Mouse (Mus musculus): ENCODE data around the gene Rnps1. TPM values are rescaled to one million over a fixed set of nuclear protein-coding genes. Genes with fewer than 3 reads are reported as not detected.

The Rnps1 gene
- polyA plus RNA-seq, 1 experiment from 2014 or later, result 215 TPM

- WGBS, result 66% methylated on average over 2 of the region's 2 CpGs
- Histone ChIP-seq H3K9me3 (replicated peaks; ENCODE audit: control insufficient read depth, low read length) (no peaks in the 10 kb centered on the region), H3K4me2 (ENCODE audit: low read depth, low read length) (no peak overlapping the region)
Measured at GRCm38 (mm10) chr17:24461580-24461979, 47.2 kb downstream of the Rnps1 start.

GRCm38 (mm10) chr17:24462932-24463331 is 48.6 kb downstream of the Rnps1 start:
- Histone ChIP-seq H3K27me3 (ENCODE audit: control insufficient read depth, insufficient read depth, low read length) (no peaks in the 10 kb centered on the region), H3K36me3 (ENCODE audit: control insufficient read depth, insufficient read depth) (no peaks in the 10 kb centered on the region), H3K9me3 (replicated peaks; ENCODE audit: control insufficient read depth, low read length) (no peaks in the 10 kb centered on the region), H3K4me1 (ENCODE audit: control insufficient read depth, insufficient read depth, low read length) (peaks cover 12% of the 10 kb centered on the region), H3K9ac (ENCODE audit: low read length) (no peak overlapping the region), H3K27ac (ENCODE audit: low read length) (no peak overlapping the region), H3K4me3 (ENCODE audit: low read length) (no peak overlapping the region), H3K4me2 (ENCODE audit: low read depth, low read length) (no peak overlapping the region)
- WGBS, result 40% methylated on average over 1 of the region's 1 CpGs
- peak; percentile 54 for ATAC-seq (replicated peaks; ENCODE audit: extremely low read depth, insufficient read depth, low FRiP score)

More at GRCm38 (mm10) chr17:24461580-24461979, 47.2 kb downstream of the Rnps1 start:
- ATAC-seq (replicated peaks; ENCODE audit: extremely low read depth, insufficient read depth, low FRiP score), result no peak
- Histone ChIP-seq H3K36me3 (ENCODE audit: control insufficient read depth, insufficient read depth) (no peaks in the 10 kb centered on the region), H3K4me3 (ENCODE audit: low read length) (no peak overlapping the region), H3K9ac (ENCODE audit: low read length) (no peak overlapping the region), H3K27ac (ENCODE audit: low read length) (no peak overlapping the region), H3K27me3 (ENCODE audit: control insufficient read depth, insufficient read depth, low read length) (no peaks in the 10 kb centered on the region), H3K4me1 (ENCODE audit: control insufficient read depth, insufficient read depth, low read length) (peaks cover 12% of the 10 kb centered on the region)

- H3K27me3 ChIP-seq (ENCODE audit: control insufficient read depth, insufficient read depth, low read length), result no peaks in the 10 kb centered on the region
- no peak overlapping the region for H3K4me2 ChIP-seq (ENCODE audit: low read depth, low read length)
- WGBS, result 49% methylated on average over 6 of the region's 6 CpGs
- ATAC-seq (replicated peaks; ENCODE audit: extremely low read depth, insufficient read depth, low FRiP score), result peak; percentile 35
- no peak overlapping the region for H3K9ac ChIP-seq (ENCODE audit: low read length)
- no peak overlapping the region for H3K4me3 ChIP-seq (ENCODE audit: low read length)
- H3K36me3 ChIP-seq (ENCODE audit: control insufficient read depth, insufficient read depth), result no peaks in the 10 kb centered on the region
- no peak overlapping the region; the same call in 1 of the 2 replicates for H3K27ac ChIP-seq (ENCODE audit: low read length)
- H3K4me1 ChIP-seq (ENCODE audit: control insufficient read depth, insufficient read depth, low read length), result peaks cover 12% of the 10 kb centered on the region
- no peaks in the 10 kb centered on the region for H3K9me3 ChIP-seq (replicated peaks; ENCODE audit: control insufficient read depth, low read length)
Measured at GRCm38 (mm10) chr17:24463374-24464133, 49.2 kb downstream of the Rnps1 start.

GRCm38 (mm10) chr17:24468636-24469246 is 54.4 kb downstream of the Rnps1 start:
- H3K9me3 ChIP-seq (replicated peaks; ENCODE audit: control insufficient read depth, low read length), result no peaks in the 10 kb centered on the region
- WGBS, result 95% methylated on average over 5 of the region's 5 CpGs
- H3K36me3 ChIP-seq (ENCODE audit: control insufficient read depth, insufficient read depth), result no peaks in the 10 kb centered on the region
- H3K9ac ChIP-seq (ENCODE audit: low read length), result no peak overlapping the region
- H3K27me3 ChIP-seq (ENCODE audit: control insufficient read depth, insufficient read depth, low read length), result no peaks in the 10 kb centered on the region
- H3K27ac ChIP-seq (ENCODE audit: low read length), result no peak overlapping the region
- H3K4me3 ChIP-seq (ENCODE audit: low read length), result no peak overlapping the region
- H3K4me1 ChIP-seq (ENCODE audit: control insufficient read depth, insufficient read depth, low read length), result peaks cover 17% of the 10 kb centered on the region
- ATAC-seq (replicated peaks; ENCODE audit: extremely low read depth, insufficient read depth, low FRiP score), result no peak
- no peak overlapping the region for H3K4me2 ChIP-seq (ENCODE audit: low read depth, low read length)

- Histone ChIP-seq H3K36me3 (ENCODE audit: control insufficient read depth, insufficient read depth) (peaks cover under 1% of the 10 kb centered on the region), H3K27ac (ENCODE audit: low read length) (peak overlapping the region; percentile 86), H3K9me3 (replicated peaks; ENCODE audit: control insufficient read depth, low read length) (no peaks in the 10 kb centered on the region), H3K4me1 (ENCODE audit: control insufficient read depth, insufficient read depth, low read length) (peaks cover 15% of the 10 kb centered on the region), H3K4me3 (ENCODE audit: low read length) (peak overlapping the region; percentile 85), H3K9ac (ENCODE audit: low read length) (peak overlapping the region; percentile 96), H3K4me2 (ENCODE audit: low read depth, low read length) (peak overlapping the region; percentile 89), H3K27me3 (ENCODE audit: control insufficient read depth, insufficient read depth, low read length) (no peaks in the 10 kb centered on the region)
- 0 out of 2 replicates have a peak, but pooled peaks have one; percentile 0 for ATAC-seq (replicated peaks; ENCODE audit: extremely low read depth, insufficient read depth, low FRiP score)
- WGBS, result 19% methylated on average over 7 of the region's 7 CpGs
Measured at GRCm38 (mm10) chr17:24469336-24469909, 55.1 kb downstream of the Rnps1 start.

GRCm38 (mm10) chr17:24469910-24470602 is 55.7 kb downstream of the Rnps1 start, which contains the start of the genes E4f1 and Pgp:
Gene E4f1 (minus strand): TSS chr17:24470313.
Gene Pgp (plus strand): TSS chr17:24470392.
- peak within 1 kb of the TSS; percentile 96 for H3K9ac ChIP-seq (ENCODE audit: low read length)
- H3K4me3 ChIP-seq (ENCODE audit: low read length), result peak within 1 kb of the TSS; percentile 85
- H3K27ac ChIP-seq (ENCODE audit: low read length), result peak within 1 kb of the TSS; percentile 86
- no peaks in the 10 kb centered on the region for H3K9me3 ChIP-seq (replicated peaks; ENCODE audit: control insufficient read depth, low read length)
- H3K27me3 ChIP-seq (ENCODE audit: control insufficient read depth, insufficient read depth, low read length), result no peaks in the 10 kb centered on the region
- under 1% methylated on average over 75 of the region's 75 CpGs for whole genome bisulfite sequencing
- peaks cover 15% of the 10 kb centered on the region for H3K4me1 ChIP-seq (ENCODE audit: control insufficient read depth, insufficient read depth, low read length)
- ATAC-seq (replicated peaks; ENCODE audit: extremely low read depth, insufficient read depth, low FRiP score), result peak; percentile 96
- H3K36me3 ChIP-seq (ENCODE audit: control insufficient read depth, insufficient read depth), result peaks cover 7% of the 10 kb centered on the region
- H3K4me2 ChIP-seq (ENCODE audit: low read depth, low read length), result peak within 1 kb of the TSS; percentile 89

GRCm38 (mm10) chr17:24470701-24471527 is 56.5 kb downstream of the Rnps1 start:
- peaks cover 16% of the 10 kb centered on the region for H3K36me3 ChIP-seq (ENCODE audit: control insufficient read depth, insufficient read depth)
- peak overlapping the region; percentile 89 for H3K4me2 ChIP-seq (ENCODE audit: low read depth, low read length)
- H3K9me3 ChIP-seq (replicated peaks; ENCODE audit: control insufficient read depth, low read length), result no peaks in the 10 kb centered on the region
- ATAC-seq (replicated peaks; ENCODE audit: extremely low read depth, insufficient read depth, low FRiP score), result peak; percentile 29
- peaks cover 15% of the 10 kb centered on the region for H3K4me1 ChIP-seq (ENCODE audit: control insufficient read depth, insufficient read depth, low read length)
- H3K27me3 ChIP-seq (ENCODE audit: control insufficient read depth, insufficient read depth, low read length), result no peaks in the 10 kb centered on the region
- H3K9ac ChIP-seq (ENCODE audit: low read length), result peak overlapping the region; percentile 96
- peak overlapping the region; percentile 84 for H3K27ac ChIP-seq (ENCODE audit: low read length)
- under 1% methylated on average over 68 of the region's 68 CpGs for WGBS
- H3K4me3 ChIP-seq (ENCODE audit: low read length), result peak overlapping the region; percentile 85

- Histone ChIP-seq H3K9me3 (replicated peaks; ENCODE audit: control insufficient read depth, low read length) (no peaks in the 10 kb centered on the region), H3K4me2 (ENCODE audit: low read depth, low read length) (peak overlapping the region; percentile 89), H3K36me3 (ENCODE audit: control insufficient read depth, insufficient read depth) (peaks cover 28% of the 10 kb centered on the region), H3K4me3 (ENCODE audit: low read length) (peak overlapping the region; percentile 85), H3K27me3 (ENCODE audit: control insufficient read depth, insufficient read depth, low read length) (no peaks in the 10 kb centered on the region), H3K27ac (ENCODE audit: low read length) (0 out of 2 replicates have a peak overlapping the region, but pooled peaks have one; percentile 7), H3K4me1 (ENCODE audit: control insufficient read depth, insufficient read depth, low read length) (peaks cover 15% of the 10 kb centered on the region), H3K9ac (ENCODE audit: low read length) (peak overlapping the region; percentile 96)
- no peak for ATAC-seq (replicated peaks; ENCODE audit: extremely low read depth, insufficient read depth, low FRiP score)
- WGBS, result 59% methylated on average over 4 of the region's 4 CpGs
Measured at GRCm38 (mm10) chr17:24472512-24472911, 58.1 kb downstream of the Rnps1 start.
